Mouse (Mus musculus) kidney, postnatal 0 days (tissue): ENCODE measurements around the gene Golga3. TPM values are rescaled to one million over a fixed set of nuclear protein-coding genes. Genes with fewer than 3 reads are reported as not detected.

Experiments
- ATAC-seq: fragments of 200-750 bp; cut with Nextera tagmentation; replicated peaks from 2 replicates; pipeline ENCODE4 v1.8.0; 2017; ENCODE audit warnings: low read depth, moderate number of reproducible peaks, moderate TSS enrichment, moderate library complexity; ENCODE audit not compliant: low FRiP score
- DNase-seq: peaks from one replicate; pipeline ENCODE4 v3.0.0-alpha.2; 2016; ENCODE audit warnings: low spot score
- H3K27ac ChIP-seq: fragments of 300-500 bp; sonication (generic); 2 replicates; pipeline ENCODE4 v1.5.1; 2014; ENCODE audit warnings: mild to moderate bottlenecking
- H3K27me3 ChIP-seq: fragments of 300-500 bp; sonication (generic); 2 replicates; pipeline ENCODE4 v1.6.1; 2014; ENCODE audit warnings: low read length, mixed read lengths; ENCODE audit not compliant: insufficient read depth
- H3K36me3 ChIP-seq: fragments of 300-500 bp; sonication (generic); 2 replicates; pipeline ENCODE4 v1.6.1; 2014; ENCODE audit warnings: low read length, mixed read lengths; ENCODE audit not compliant: insufficient read depth
- H3K4me1 ChIP-seq: fragments of 300-500 bp; sonication (generic); replicated peaks from 2 replicates; pipeline ENCODE4 v1.6.1; 2014; ENCODE audit warnings: antibody characterized with exemption, low read length, mixed read lengths; ENCODE audit not compliant: insufficient read depth
- H3K4me2 ChIP-seq: fragments of 300-500 bp; sonication (generic); 2 replicates; pipeline ENCODE4 v1.6.1; 2014; ENCODE audit warnings: mild to moderate bottlenecking, low read length, moderate library complexity, mixed read lengths
- H3K4me3 ChIP-seq: fragments of 300-500 bp; sonication (generic); replicated peaks from 2 replicates; pipeline ENCODE4 v1.5.1; 2014; ENCODE audit warnings: low read depth, low read length
- H3K9ac ChIP-seq: fragments of 300-500 bp; sonication (generic); 2 replicates; pipeline ENCODE4 v1.6.1; 2014; ENCODE audit warnings: low read depth, low read length
- H3K9me3 ChIP-seq: fragments of 300-500 bp; sonication (generic); replicated peaks from 2 replicates; pipeline ENCODE4 v1.6.1; 2016; ENCODE audit warnings: low read length, inconsistent platforms, mixed read lengths
- CTCF ChIP-seq: IDR thresholded peaks from 2 replicates; pipeline ENCODE4 v1.5.1; 2016; ENCODE audit warnings: antibody characterized with exemption, low read depth, mild to moderate bottlenecking, moderate library complexity
- WGBS: fragments of 180-500 bp; shearing (Covaris S2); extraction: QIAGEN DNeasy Blood & Tissue Kit; methylation state at CpG from one replicate; pipeline ENCODE4 v1.1.7; 2014; 5-methylcytosine and 5-hydroxymethylcytosine counted together
- polyA plus RNA-seq: library from polyadenylated mRNA; unstranded; fragments of >200 nt; fragmentation: Nextera tagmentation; extraction: Ambion mirVana; gene quantifications from 2 replicates; pipeline ENCODE4 v1.2.1, GENCODE M21; 2015

Golga3 gene
- 9.8 and 11.1 TPM in 2 replicates for polyA plus RNA-seq

DNA sequence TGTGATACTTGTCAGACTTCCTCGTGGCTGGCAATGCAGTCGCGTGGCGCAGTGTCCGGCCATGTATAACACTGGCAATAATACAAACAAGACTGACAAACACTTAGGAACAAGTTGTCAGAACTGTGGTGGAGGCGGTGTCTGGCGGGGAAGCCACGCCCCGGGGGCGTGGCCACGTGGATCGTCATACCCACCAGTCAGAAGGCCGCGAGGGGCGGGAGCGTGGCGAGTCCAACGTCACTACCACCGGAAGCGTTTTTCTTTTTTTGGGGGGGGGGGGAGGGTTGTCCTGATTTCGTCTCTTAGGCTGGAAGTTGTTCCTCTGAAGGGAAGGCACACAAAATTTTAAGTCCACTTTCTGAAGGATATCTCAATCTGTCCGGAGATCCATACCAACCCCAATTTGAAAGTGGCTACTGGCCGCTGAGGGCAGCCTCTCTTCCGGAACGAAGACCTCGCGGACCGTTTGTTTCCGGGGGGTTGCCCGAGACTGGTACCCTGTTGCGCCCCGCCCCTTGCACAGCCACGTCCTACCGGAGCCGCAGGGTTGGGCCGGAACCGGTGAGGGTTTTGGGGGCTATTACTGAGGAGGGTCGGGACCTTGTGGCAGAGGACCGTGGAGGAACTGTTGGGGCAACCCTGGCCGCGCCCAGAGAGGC is at the start of gene Golga3:
Gene Golga3, plus strand, starts transcription at position 340 of the 659 bp plus-strand sequence.
- DNase-seq (peak; percentile 97), ATAC-seq (peak; percentile 99)
- Histone ChIP-seq H3K9me3 (no peaks in the 10 kb centered on the region), H3K4me2 (peak within 1 kb of the TSS; percentile 76), H3K4me3 (peak within 1 kb of the TSS; percentile 90), H3K4me1 (peaks cover 5% of the 10 kb centered on the region; the same call in 1 of the 2 replicates), H3K9ac (peak within 1 kb of the TSS; percentile 79), H3K27me3 (no peaks in the 10 kb centered on the region), H3K27ac (peak within 1 kb of the TSS; percentile 84), H3K36me3 (0 out of 2 replicates have a peak, but pooled peaks cover 10% of the 10 kb centered on the region)
- WGBS = 1% methylated on average over 40 of the region's 41 CpGs
- TF ChIP-seq CTCF = no peak; the same call in 1 of the 2 replicates

DNA sequence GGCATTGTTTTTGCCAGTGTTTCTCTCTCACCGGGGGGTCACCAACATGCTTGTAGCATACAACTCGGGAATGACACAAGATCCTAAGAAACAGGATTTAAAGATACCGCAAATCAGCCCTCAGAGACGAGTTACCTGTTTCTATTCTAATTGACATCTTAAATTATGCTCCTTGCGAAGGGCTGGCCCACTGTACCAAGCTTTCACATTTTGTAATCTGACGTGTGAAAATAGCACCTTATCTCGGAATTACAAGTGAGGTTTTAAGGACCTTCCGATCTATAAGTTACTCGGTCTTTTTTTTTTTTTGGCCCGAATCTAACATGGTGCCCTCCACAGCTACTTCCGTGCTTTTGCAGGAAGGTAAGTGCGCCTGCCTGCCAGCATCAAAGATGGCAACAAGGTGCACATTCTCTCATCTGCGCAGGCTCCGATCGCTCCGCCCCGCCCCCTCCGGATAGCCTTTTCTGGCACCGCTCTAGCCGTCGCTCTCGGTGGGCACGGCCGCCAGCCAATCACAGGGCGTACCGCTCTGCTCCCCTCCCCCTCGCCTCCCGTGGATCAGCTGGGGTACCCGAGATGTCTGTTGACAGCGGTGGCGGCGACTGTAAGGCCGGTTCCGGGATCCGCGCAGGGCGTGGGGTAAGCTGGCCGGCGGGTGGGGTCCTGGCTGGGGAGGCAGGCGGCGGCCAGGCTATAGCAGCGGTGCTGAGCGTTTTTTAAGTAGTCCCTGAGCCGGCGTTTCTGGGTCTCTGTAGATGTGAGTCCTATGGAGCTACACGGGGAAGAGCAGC is 41.0 kb upstream of the Golga3 start, which contains the start of gene Chfr:
Gene Chfr, plus strand, starts transcription at position 550 of the 794 bp plus-strand sequence.
- Histone ChIP-seq H3K27ac (peak within 1 kb of the TSS; percentile 55), H3K36me3 (no peaks in the 10 kb centered on the region; the same call in 1 of the 2 replicates), H3K27me3 (no peaks in the 10 kb centered on the region), H3K4me3 (peak within 1 kb of the TSS; percentile 61), H3K4me1 (no peaks in the 10 kb centered on the region), H3K9me3 (no peaks in the 10 kb centered on the region; the same call in none of the 2 replicates), H3K4me2 (peak within 1 kb of the TSS; percentile 82), H3K9ac (peak within 1 kb of the TSS; percentile 76)
- TF ChIP-seq CTCF = no peak; the same call in 1 of the 2 replicates
- ATAC-seq (peak; percentile 99), DNase-seq (peak; percentile 98)
- 4% methylated on average over 46 of the region's 46 CpGs for WGBS

DNA sequence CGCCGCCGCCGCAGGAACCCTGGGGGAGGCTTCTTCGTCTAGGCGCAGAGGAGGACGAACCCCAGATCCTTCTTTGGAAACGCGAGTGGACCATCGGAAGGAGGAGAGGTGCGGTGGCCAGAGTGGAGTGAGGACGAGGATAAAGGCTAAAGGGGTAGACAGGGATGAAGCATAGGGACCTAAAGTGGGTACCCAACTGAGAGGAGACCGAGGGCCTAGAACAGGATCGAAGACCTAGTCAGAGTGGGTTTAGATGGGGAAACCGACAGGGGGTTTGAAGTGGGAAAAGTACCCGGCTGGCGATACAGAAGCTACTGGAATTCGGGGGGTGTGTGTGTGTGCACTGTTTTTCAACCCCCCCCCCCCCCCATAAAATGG is 40.4 kb upstream of the Golga3 start:
- ATAC-seq (peak; percentile 14; the same call in 1 of the 2 replicates), DNase-seq (no peak)
- H3K4me2 ChIP-seq = peak overlapping the region; percentile 82
- 6% methylated on average over 18 of the region's 18 CpGs for WGBS
- peak overlapping the region; percentile 55; the same call in 1 of the 2 replicates for H3K27ac ChIP-seq
- TF ChIP-seq CTCF = no peak
- H3K27me3 ChIP-seq = no peaks in the 10 kb centered on the region
- H3K4me3 ChIP-seq = peak overlapping the region; percentile 61
- peak overlapping the region; percentile 76 for H3K9ac ChIP-seq
- H3K4me1 ChIP-seq = no peaks in the 10 kb centered on the region
- no peaks in the 10 kb centered on the region; the same call in 1 of the 2 replicates for H3K9me3 ChIP-seq
- H3K36me3 ChIP-seq = no peaks in the 10 kb centered on the region; the same call in 1 of the 2 replicates

DNA sequence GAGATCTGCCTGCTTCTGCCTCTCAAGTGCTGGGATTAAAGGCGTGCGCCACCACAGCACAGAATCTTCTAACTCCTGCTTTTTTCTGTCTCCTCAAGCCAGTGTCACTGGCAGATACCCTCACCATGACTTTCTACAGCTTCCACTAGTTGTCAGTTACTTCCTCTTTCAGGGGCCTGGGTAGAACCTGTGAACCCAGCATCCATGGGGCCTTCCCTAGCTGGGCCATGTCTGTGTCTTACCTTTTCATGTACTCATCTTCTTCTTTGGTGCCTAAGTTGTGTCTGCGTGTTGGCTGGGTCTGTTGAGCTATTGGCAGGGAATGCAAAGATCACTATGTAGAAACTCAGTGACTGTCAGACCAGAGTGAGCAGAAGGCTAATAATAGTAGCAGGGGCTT is 38.7 kb upstream of the Golga3 start:
- no peak overlapping the region for H3K4me3 ChIP-seq

DNA sequence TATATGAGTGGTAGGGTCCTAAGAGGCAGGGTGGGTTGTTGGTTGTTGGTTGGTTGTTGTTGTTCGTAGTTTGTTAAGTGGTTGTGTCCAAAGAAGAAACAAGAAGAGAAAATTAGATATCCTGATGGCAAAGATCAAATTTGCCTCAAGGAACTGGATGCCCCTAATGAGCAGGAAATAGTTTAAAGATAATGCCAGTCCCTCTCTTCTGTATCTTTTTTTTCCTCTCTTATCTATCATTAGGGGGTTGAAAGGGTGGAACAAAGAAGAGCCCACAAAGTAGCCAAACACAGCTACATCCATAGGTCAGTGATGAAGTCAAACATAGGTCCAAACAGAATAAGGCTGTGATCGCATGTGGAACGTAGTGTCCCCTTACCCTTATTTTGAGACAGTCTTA is 37.2 kb upstream of the Golga3 start:
- no peaks in the 10 kb centered on the region for H3K27me3 ChIP-seq
- no peak for TF ChIP-seq CTCF
- ATAC-seq (no peak), DNase-seq (no peak)
- H3K9me3 ChIP-seq = no peaks in the 10 kb centered on the region; the same call in 1 of the 2 replicates
- H3K9ac ChIP-seq = no peak overlapping the region
- H3K4me1 ChIP-seq = no peaks in the 10 kb centered on the region
- no peak overlapping the region for H3K4me2 ChIP-seq
- H3K4me3 ChIP-seq = no peak overlapping the region
- H3K27ac ChIP-seq = no peak overlapping the region
- 94% methylated on average over 3 of the region's 3 CpGs for WGBS
- H3K36me3 ChIP-seq = peaks cover 6% of the 10 kb centered on the region

More for the DNA sequence above, 38.7 kb upstream of the Golga3 start:
- ATAC-seq (no peak), DNase-seq (no peak)
- no peak overlapping the region for H3K27ac ChIP-seq
- H3K9ac ChIP-seq = no peak overlapping the region
- no peak overlapping the region for H3K4me2 ChIP-seq
- no peaks in the 10 kb centered on the region; the same call in 1 of the 2 replicates for H3K9me3 ChIP-seq
- H3K4me1 ChIP-seq = no peaks in the 10 kb centered on the region
- 95% methylated on average over 3 of the region's 3 CpGs for WGBS
- TF ChIP-seq CTCF = no peak
- no peaks in the 10 kb centered on the region for H3K27me3 ChIP-seq
- no peaks in the 10 kb centered on the region; the same call in 1 of the 2 replicates for H3K36me3 ChIP-seq

DNA sequence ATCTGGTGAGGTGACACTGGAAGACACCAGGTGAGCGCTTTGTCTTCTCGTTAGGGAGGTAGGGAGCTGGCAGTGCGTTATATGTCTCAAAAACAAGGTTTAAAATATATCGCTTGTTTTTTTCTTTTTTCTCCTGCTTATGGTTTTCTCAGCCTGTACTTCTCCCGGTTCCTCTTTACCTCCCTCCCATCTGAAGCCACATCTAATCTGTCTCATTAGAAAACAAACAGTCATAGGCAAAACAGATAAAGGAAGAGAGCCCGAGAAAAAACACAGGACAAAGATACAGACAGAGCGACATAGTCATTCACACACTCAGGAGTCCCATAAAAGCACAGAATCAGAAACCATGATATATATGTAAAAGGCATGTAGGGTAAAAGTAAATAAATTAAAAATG is 36.1 kb upstream of the Golga3 start:
- no peaks in the 10 kb centered on the region for H3K9me3 ChIP-seq
- peaks cover 11% of the 10 kb centered on the region for H3K36me3 ChIP-seq
- no peak for TF ChIP-seq CTCF
- no peak overlapping the region for H3K4me2 ChIP-seq
- ATAC-seq (no peak), DNase-seq (no peak)
- no peaks in the 10 kb centered on the region for H3K27me3 ChIP-seq
- H3K27ac ChIP-seq = no peak overlapping the region
- H3K4me3 ChIP-seq = no peak overlapping the region
- 93% methylated on average over 7 of the region's 7 CpGs for WGBS
- no peaks in the 10 kb centered on the region for H3K4me1 ChIP-seq
- no peak overlapping the region for H3K9ac ChIP-seq
